Mouse (Mus musculus) cerebellum, adult 2 months (tissue): Measurements from ENCODE around the gene Ankrd13c. TPM values are rescaled to one million over a fixed set of nuclear protein-coding genes. Genes with fewer than 3 reads are reported as not detected.
A peak's percentile ranks its signal among the peaks of the same experiment; 100 is the strongest.

ENCODE experiments used
- DNase-seq, 2 experiments: peaks; one replicate each; pipeline ENCODE4 v3.0.0; 2021
- H3K27ac ChIP-seq: fragments of 200-500 bp; 2 replicates; pipeline ENCODE4 v1.5.1; 2012; ENCODE audit warnings: low read length, control low read depth, inconsistent platforms; ENCODE audit not compliant: insufficient read depth
- H3K27me3 ChIP-seq: fragments of 200-500 bp; 2 replicates; pipeline ENCODE4 v1.6.1; 2012; ENCODE audit warnings: inconsistent platforms, mild to moderate bottlenecking, low read length, moderate library complexity; ENCODE audit not compliant: control insufficient read depth, insufficient read depth
- H3K4me1 ChIP-seq: fragments of 200-500 bp; 2 replicates; pipeline ENCODE4 v1.6.1; 2011; ENCODE audit warnings: low read length; ENCODE audit not compliant: control insufficient read depth, insufficient read depth
- H3K4me3 ChIP-seq: fragments of 200-500 bp; replicated peaks from 2 replicates; pipeline ENCODE3; 2011; ENCODE audit warnings: mild to moderate bottlenecking, low read depth, low read length, control low read depth; ENCODE audit not compliant: insufficient read depth
- CTCF ChIP-seq: fragments of 200-500 bp; IDR thresholded peaks from 2 replicates; pipeline ENCODE4 v1.5.1; 2011; ENCODE audit warnings: low read depth, mild to moderate bottlenecking, control low read depth, low read length, moderate library complexity, borderline replicate concordance; ENCODE audit not compliant: insufficient read depth
- POLR2A ChIP-seq: fragments of 200-500 bp; IDR thresholded peaks from 2 replicates; pipeline ENCODE4 v1.6.1; 2011; ENCODE audit warnings: low read length, control low read depth, borderline replicate concordance; ENCODE audit not compliant: insufficient read depth
- WGBS: fragments of 180-500 bp; shearing (Covaris S2); methylation state at CpG from one replicate; pipeline ENCODE4 v1.1.7; 2018; 5-methylcytosine and 5-hydroxymethylcytosine counted together
- polyA plus RNA-seq: library from polyadenylated mRNA; depleted of rRNA; stranded (reverse); fragments of >200 nt; gene quantifications from 2 replicates; pipeline ENCODE4 v1.2.3, GENCODE M21; 2012

Gene Ankrd13c
- polyA plus RNA-seq, 1 experiment, result 37.7 TPM

- Histone ChIP-seq H3K4me3 (no peak overlapping the region), H3K4me1 (no peaks in the 10 kb centered on the region), H3K27ac (no peak overlapping the region), H3K27me3 (no peaks in the 10 kb centered on the region)
- TF ChIP-seq POLR2A (no peak), CTCF (no peak)
- 90% methylated on average over 2 of the region's 2 CpGs for WGBS
- DNase-seq, result no peak
Observed at GRCm38 (mm10) chr3:157921376-157921775, 25.7 kb upstream of the Ankrd13c start.

- no peak for DNase-seq
- TF ChIP-seq CTCF (no peak), POLR2A (no peak)
- WGBS, result 91% methylated on average over 3 of the region's 3 CpGs
- Histone ChIP-seq H3K4me1 (no peaks in the 10 kb centered on the region), H3K4me3 (no peak overlapping the region), H3K27ac (no peak overlapping the region), H3K27me3 (no peaks in the 10 kb centered on the region)
Observed at GRCm38 (mm10) chr3:157923268-157923835, 23.7 kb upstream of the Ankrd13c start.

GRCm38 (mm10) chr3:157924692-157925328, 22.2 kb upstream of the Ankrd13c start, which contains the start of gene Cth:
Cth (minus strand) TSS chr3:157925077.
- Histone ChIP-seq H3K4me1 (no peaks in the 10 kb centered on the region), H3K27ac (no peak within 1 kb of the TSS), H3K4me3 (peak within 1 kb of the TSS; percentile 65), H3K27me3 (no peaks in the 10 kb centered on the region)
- TF ChIP-seq POLR2A (peak; percentile 63; the same call in 1 of the 2 replicates), CTCF (no peak)
- DNase-seq, result peak; percentile 86 to 91
- under 1% methylated on average over 30 of the region's 30 CpGs for WGBS

DNA sequence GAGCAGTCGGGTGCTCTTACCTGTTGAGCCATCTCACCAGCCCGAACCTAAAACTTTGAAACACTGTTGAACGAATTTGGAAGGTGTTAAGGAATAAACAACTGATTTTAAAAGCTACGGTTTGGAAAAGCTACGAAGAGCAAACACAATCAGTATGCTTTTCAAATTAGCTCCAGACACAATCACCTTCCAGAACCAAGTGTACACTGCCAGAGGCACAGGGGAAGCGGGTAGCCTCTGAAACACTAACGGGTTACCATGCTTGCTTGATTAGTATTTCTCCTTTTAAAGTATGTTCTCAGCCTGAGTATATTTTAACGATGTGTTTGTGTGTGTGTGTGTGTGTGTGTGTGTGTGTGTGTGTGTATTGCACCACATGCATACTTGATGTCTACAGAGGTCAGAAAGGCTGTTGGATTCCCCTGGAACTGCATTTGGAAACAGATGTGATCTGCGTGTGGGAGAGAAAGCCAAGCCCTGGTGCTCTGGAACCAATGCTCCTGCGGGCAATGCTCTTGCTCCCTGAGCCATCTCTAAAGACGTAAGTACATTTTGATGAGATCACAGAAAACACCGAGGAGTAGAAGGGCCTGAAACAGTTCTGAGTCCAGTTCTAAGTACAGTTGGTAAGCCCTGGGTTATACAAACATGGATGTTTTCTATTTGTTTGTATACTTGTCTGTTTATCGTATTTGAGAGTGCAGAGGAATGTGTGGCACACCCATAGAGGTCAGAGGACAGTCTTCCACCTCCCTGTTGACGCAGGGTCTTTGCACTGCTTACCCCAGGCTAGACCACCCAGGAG, 21.1 kb upstream of the Ankrd13c start:
- Histone ChIP-seq H3K27me3 (no peaks in the 10 kb centered on the region), H3K4me1 (no peaks in the 10 kb centered on the region), H3K4me3 (no peak overlapping the region), H3K27ac (no peak overlapping the region)
- DNase-seq, result no peak
- no peak for TF ChIP-seq CTCF
- TF ChIP-seq POLR2A, result no peak
- WGBS, result 87% methylated on average over 14 of the region's 14 CpGs

GRCm38 (mm10) chr3:157926761-157927160, 20.3 kb upstream of the Ankrd13c start:
- Histone ChIP-seq H3K4me3 (no peak overlapping the region), H3K4me1 (no peaks in the 10 kb centered on the region), H3K27me3 (no peaks in the 10 kb centered on the region), H3K27ac (no peak overlapping the region)
- no peak for DNase-seq
- TF ChIP-seq CTCF (no peak), POLR2A (no peak)
- 21% methylated on average over 2 of the region's 2 CpGs for WGBS

DNA sequence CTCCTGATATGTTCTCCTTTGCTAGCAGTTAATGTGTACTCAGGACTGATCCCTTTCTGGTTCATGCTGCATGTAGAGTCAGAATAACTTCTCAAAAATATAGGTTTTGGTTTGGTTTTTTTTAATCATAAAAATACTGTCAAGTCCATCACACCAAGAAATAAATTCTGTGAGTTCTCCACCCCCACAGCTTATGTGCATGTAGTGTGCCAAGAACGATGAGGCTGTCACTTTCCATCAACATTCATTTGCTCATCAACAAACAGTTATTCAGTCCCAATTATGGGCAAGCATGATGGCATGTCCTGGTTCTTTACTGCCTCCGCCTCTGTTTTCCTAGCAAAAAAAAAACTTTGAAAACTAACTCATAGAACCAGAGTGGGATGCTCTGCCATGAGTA, 18.3 kb upstream of the Ankrd13c start:
- TF ChIP-seq POLR2A (no peak), CTCF (no peak)
- no peak overlapping the region for H3K27ac ChIP-seq
- no peak overlapping the region for H3K4me3 ChIP-seq
- H3K4me1 ChIP-seq, result no peaks in the 10 kb centered on the region
- WGBS, result 27% methylated on average over 2 of the region's 2 CpGs
- DNase-seq, result no peak
- H3K27me3 ChIP-seq, result no peaks in the 10 kb centered on the region

GRCm38 (mm10) chr3:157929417-157929816, 17.6 kb upstream of the Ankrd13c start:
- no peak overlapping the region for H3K27ac ChIP-seq
- H3K4me1 ChIP-seq, result no peaks in the 10 kb centered on the region
- no peak for TF ChIP-seq POLR2A
- no peak for TF ChIP-seq CTCF
- H3K27me3 ChIP-seq, result no peaks in the 10 kb centered on the region
- WGBS, result 89% methylated on average over 1 of the region's 1 CpGs
- no peak overlapping the region for H3K4me3 ChIP-seq
- no peak for DNase-seq
